19 mouse cellular contexts compared by ENCODE assay signal in genomic region chr14:76223036-76223650, GRCm38 (mm10).
DNase-seq lines count a peak whose midpoint lies in the region; ATAC-seq lines count a peak whose summit lies in the region.
"Had no signal": no experiment of that assay in that cellular context is flagged by ENCODE, and none has a peak within 500 bp of the region (broad histone marks: within the 10 kb centered on the region; RNA-seq: fewer than 3 reads in every experiment).

No protein-coding gene starts in this region.

- no peak overlapping the region for H3K27ac ChIP-seq in heart, embryonic 12.5 days (ENCODE audit: poor library complexity, severe bottlenecking)
- H3K27ac ChIP-seq: heart, embryonic 15.5 days had no signal

- H3K4me3 ChIP-seq in heart, embryonic 12.5 days = no peak overlapping the region
- H3K4me3 ChIP-seq: gastrocnemius, adult 2 months; heart, embryonic 15.5 days had no signal

- no peak overlapping the region for H3K4me2 ChIP-seq in heart, embryonic 12.5 days
- H3K4me2 ChIP-seq: heart, embryonic 15.5 days had no signal

- no peak overlapping the region for H3K9ac ChIP-seq in heart, embryonic 12.5 days
- H3K9ac ChIP-seq: heart, embryonic 15.5 days had no signal

- peaks cover 14% of the 10 kb centered on the region for H3K4me1 ChIP-seq in heart, embryonic 12.5 days (replicated peaks)

- DNase-seq in heart, adult 11 months = peak; percentile 81
- DNase-seq in 416B (ENCODE audit: low read depth) = peak; percentile 91
- DNase-seq in large intestine, adult 2 months (ENCODE audit: low read depth, low spot score) = peak; percentile 64
- DNase-seq in lung, postnatal 36 days = peak; percentile 35
- DNase-seq in layer of hippocampus, adult 9-11 months = no peak
- DNase-seq: adrenal gland, adult 8-10 months; cerebellum, adult 11 months; cerebellum, postnatal 25 days; gastrocnemius, adult 2 months; heart, adult 18-20 months; kidney, adult 11 months; left cerebral cortex, postnatal 4 days; spleen, adult 18-20 months; thymus, postnatal 36 days had no signal

- H3K27me3 ChIP-seq in heart, embryonic 12.5 days (replicated peaks) = no peaks in the 10 kb centered on the region
- H3K27me3 ChIP-seq: CH12.LX; heart, embryonic 15.5 days had no signal

- no peak for ATAC-seq in heart, embryonic 12.5 days (ENCODE audit: insufficient number of reproducible peaks, low FRiP score)
- ATAC-seq in megakaryocyte, adult 5-6 weeks (ENCODE audit: poor library complexity, severe bottlenecking) = no peak
- no peak for ATAC-seq in erythroid progenitor cell, adult 5-6 weeks (replicated peaks; ENCODE audit: low FRiP score, poor library complexity, severe bottlenecking)

- 69% methylated on average over 8 of the region's 8 CpGs for WGBS in heart, embryonic 12.5 days
- WGBS in large intestine, adult 2 months = 30% methylated on average over 8 of the region's 8 CpGs

- H3K9me3 ChIP-seq in heart, embryonic 12.5 days (replicated peaks) = 0 out of 2 replicates have a peak, but pooled peaks cover 5% of the 10 kb centered on the region

- H3K36me3 ChIP-seq in heart, embryonic 12.5 days = no peaks in the 10 kb centered on the region
- H3K36me3 ChIP-seq: heart, embryonic 15.5 days had no signal
